Mouse (Mus musculus) lung, embryonic 16.5 days (tissue): Measurements from ENCODE around the gene Vps8. TPM values are rescaled to one million over a fixed set of nuclear protein-coding genes. Genes with fewer than 3 reads are reported as not detected.

Experiments
- ATAC-seq: fragments of 200-750 bp; cut with Nextera tagmentation; 2 replicates; pipeline ENCODE4 v1.8.0; 2017; ENCODE audit warnings: low read depth, mild to moderate bottlenecking, moderate library complexity
- H3K27ac ChIP-seq: fragments of 300-500 bp; sonication (generic); 2 replicates; pipeline ENCODE4 v1.5.1; 2014; ENCODE audit warnings: mild to moderate bottlenecking, control low read depth, low read length
- H3K27me3 ChIP-seq: fragments of 300-500 bp; sonication (generic); 2 replicates; pipeline ENCODE4 v1.6.1; 2014; ENCODE audit warnings: low read depth, low read length, mixed read lengths; ENCODE audit not compliant: control insufficient read depth, insufficient read depth
- H3K36me3 ChIP-seq: fragments of 300-500 bp; sonication (generic); 2 replicates; pipeline ENCODE4 v1.6.1; 2014; ENCODE audit warnings: low read length; ENCODE audit not compliant: control insufficient read depth, insufficient read depth
- H3K4me1 ChIP-seq: fragments of 300-500 bp; sonication (generic); replicated peaks from 2 replicates; pipeline ENCODE4 v1.6.1; 2014; ENCODE audit warnings: low read length, mixed read lengths; ENCODE audit not compliant: control insufficient read depth, insufficient read depth
- H3K4me2 ChIP-seq: fragments of 300-500 bp; sonication (generic); 2 replicates; pipeline ENCODE4 v1.6.1; 2014; ENCODE audit warnings: low read depth, low read length, control low read depth
- H3K4me3 ChIP-seq: fragments of 300-500 bp; sonication (generic); 2 replicates; pipeline ENCODE4 v1.5.1; 2014; ENCODE audit warnings: mild to moderate bottlenecking, low read length, control low read depth
- H3K9ac ChIP-seq: fragments of 300-500 bp; sonication (generic); 2 replicates; pipeline ENCODE4 v1.6.1; 2014; ENCODE audit warnings: low read length, control low read depth
- H3K9me3 ChIP-seq: fragments of 300-500 bp; sonication (generic); 2 replicates; pipeline ENCODE4 v1.6.1; 2016; ENCODE audit warnings: low read length; ENCODE audit not compliant: control insufficient read depth
- whole genome bisulfite sequencing: fragments of 180-500 bp; shearing (Covaris S2); extraction: QIAGEN DNeasy Blood & Tissue Kit; methylation state at CpG from one replicate; pipeline ENCODE4 v1.1.7; 2014; 5-methylcytosine and 5-hydroxymethylcytosine counted together
- polyA plus RNA-seq: library from polyadenylated mRNA; unstranded; fragments of >200 nt; fragmentation: Nextera tagmentation; extraction: Ambion mirVana; gene quantifications from 2 replicates; pipeline ENCODE4 v1.2.1, GENCODE M21; 2015

The Vps8 gene
- polyA plus RNA-seq, 1 experiment from 2014 or later, result 16.4 TPM

DNA sequence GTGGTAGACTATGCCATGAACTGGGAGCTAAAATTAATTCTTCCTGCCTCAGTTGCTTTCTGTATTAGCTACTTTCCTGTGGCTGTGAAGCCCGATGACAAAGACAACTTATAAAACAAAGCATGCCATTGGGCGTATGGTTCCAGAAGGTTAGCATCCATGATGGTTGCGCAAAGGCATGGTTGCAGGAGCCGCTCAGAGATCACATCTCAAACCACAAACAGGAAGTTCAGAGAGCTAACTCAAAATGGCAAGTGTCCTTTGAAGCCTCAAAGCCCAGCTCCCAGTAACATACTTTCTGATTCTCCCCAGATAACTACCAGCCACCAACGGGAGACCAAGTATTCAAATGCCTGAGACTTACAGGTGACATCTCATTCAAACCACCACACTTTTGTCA is 266.2 kb downstream of the Vps8 start:
- Histone ChIP-seq H3K9me3 (no peaks in the 10 kb centered on the region), H3K36me3 (no peaks in the 10 kb centered on the region), H3K4me1 (peaks cover 14% of the 10 kb centered on the region), H3K4me2 (no peak overlapping the region), H3K27ac (no peak overlapping the region), H3K4me3 (no peak overlapping the region), H3K27me3 (peaks cover 2% of the 10 kb centered on the region; the same call in 1 of the 2 replicates), H3K9ac (no peak overlapping the region)
- ATAC-seq, result no peak
- WGBS, result 83% methylated on average over 5 of the region's 5 CpGs

DNA sequence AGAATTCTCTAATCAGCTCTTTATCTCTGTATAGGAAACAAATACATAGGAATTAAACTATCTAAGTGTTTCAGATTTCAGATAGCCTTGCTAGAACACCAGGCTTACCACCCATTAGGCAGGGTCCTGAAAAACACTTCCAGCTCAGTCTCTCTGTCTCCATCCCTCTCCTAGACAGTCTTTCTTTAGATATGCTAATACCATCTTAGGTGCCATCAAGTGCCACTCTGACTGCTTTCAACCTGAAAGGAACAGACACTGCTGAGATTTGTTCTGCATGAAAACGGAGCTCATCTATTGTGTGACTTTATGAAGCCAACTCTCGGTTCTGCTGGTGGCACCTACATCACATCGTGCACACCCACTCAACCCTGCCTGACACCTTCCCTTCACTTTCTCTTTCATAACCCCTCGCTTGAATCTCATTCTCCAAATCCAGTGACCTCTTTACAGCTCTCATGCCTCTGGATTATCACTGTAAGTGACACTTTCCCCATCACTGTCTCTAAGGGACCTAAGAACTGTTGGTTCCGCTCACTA is 267.4 kb downstream of the Vps8 start:
- 49% methylated on average over 5 of the region's 5 CpGs for WGBS
- no peak overlapping the region for H3K27ac ChIP-seq
- peaks cover 14% of the 10 kb centered on the region for H3K4me1 ChIP-seq

DNA sequence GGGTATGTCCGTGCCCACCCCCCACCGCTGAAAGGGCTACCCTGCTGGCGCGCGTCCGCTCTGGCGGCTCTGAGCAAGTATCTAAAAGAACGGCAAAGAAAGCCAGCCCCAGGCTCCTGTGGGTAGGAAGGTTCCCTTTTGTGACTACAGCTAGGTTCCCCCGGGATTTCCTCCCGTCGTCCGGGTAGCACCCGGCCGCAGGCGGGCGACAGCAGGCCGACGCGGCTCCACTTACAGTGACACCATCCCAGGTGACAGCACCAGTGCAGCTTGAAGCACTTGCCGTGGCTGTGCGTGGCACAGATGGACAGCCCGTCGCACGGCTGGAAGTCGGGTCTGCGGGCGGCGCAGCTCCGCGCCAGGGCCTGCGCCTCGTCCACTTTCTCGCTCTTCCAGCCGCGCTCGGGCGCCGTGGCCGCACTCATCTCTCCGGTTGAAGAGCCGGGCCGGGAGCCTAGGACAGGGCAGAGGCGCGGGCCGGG is 271.1 kb downstream of the Vps8 start:
- H3K27ac ChIP-seq, result peak overlapping the region; percentile 88
- H3K4me1 ChIP-seq, result peaks cover 14% of the 10 kb centered on the region
- H3K4me2 ChIP-seq, result peak overlapping the region; percentile 98
- H3K9me3 ChIP-seq, result no peaks in the 10 kb centered on the region
- H3K27me3 ChIP-seq, result peaks cover 2% of the 10 kb centered on the region; the same call in 1 of the 2 replicates
- H3K36me3 ChIP-seq, result no peaks in the 10 kb centered on the region
- H3K9ac ChIP-seq, result peak overlapping the region; percentile 91
- ATAC-seq, result peak; percentile 65
- peak overlapping the region; percentile 92 for H3K4me3 ChIP-seq
- 1% methylated on average over 25 of the region's 45 CpGs for WGBS

More for the DNA sequence above, 267.4 kb downstream of the Vps8 start:
- Histone ChIP-seq H3K4me3 (no peak overlapping the region), H3K9ac (no peak overlapping the region), H3K36me3 (no peaks in the 10 kb centered on the region), H3K4me2 (no peak overlapping the region), H3K27me3 (peaks cover 2% of the 10 kb centered on the region; the same call in 1 of the 2 replicates), H3K9me3 (no peaks in the 10 kb centered on the region)
- ATAC-seq, result no peak

Other genes starting within 250 kb of the Vps8 start
- 28.3 and 28.9 TPM in 2 replicates for gene Ephb3, start 218.4 kb upstream of the Vps8 start, polyA plus RNA-seq